Mouse (Mus musculus) brown adipose tissue, adult 24 weeks (tissue): ENCODE results near the gene Lbhd2. TPM values are rescaled to one million over a fixed set of nuclear protein-coding genes. Genes with fewer than 3 reads are reported as not detected.
A peak's percentile ranks its signal among the peaks of the same experiment; 100 is the strongest.

ENCODE experiments used
- H3K27ac ChIP-seq: fragments of 200-500 bp; replicated peaks from 2 replicates; pipeline ENCODE4 v1.5.1; 2012; ENCODE audit warnings: low read depth, mild to moderate bottlenecking, low read length
- H3K4me1 ChIP-seq: fragments of 200-500 bp; 2 replicates; pipeline ENCODE4 v1.6.1; 2012; ENCODE audit warnings: low read length, mixed read lengths; ENCODE audit not compliant: control insufficient read depth, insufficient read depth, insufficient read length
- H3K4me3 ChIP-seq: fragments of 200-500 bp; 2 replicates; pipeline ENCODE4 v1.5.1; 2012; ENCODE audit warnings: low read depth, mild to moderate bottlenecking, low read length, moderate library complexity; ENCODE audit not compliant: insufficient read depth
- polyA plus RNA-seq: library from polyadenylated mRNA; stranded (reverse); fragments of >200 nt; gene quantifications from 2 replicates; pipeline ENCODE4 v1.2.4, GENCODE M21; 2012; ENCODE audit not compliant: missing spikeins, insufficient read depth, insufficient read length

Gene Lbhd2
- polyA plus RNA-seq, result not detected in 2 replicates

DNA sequence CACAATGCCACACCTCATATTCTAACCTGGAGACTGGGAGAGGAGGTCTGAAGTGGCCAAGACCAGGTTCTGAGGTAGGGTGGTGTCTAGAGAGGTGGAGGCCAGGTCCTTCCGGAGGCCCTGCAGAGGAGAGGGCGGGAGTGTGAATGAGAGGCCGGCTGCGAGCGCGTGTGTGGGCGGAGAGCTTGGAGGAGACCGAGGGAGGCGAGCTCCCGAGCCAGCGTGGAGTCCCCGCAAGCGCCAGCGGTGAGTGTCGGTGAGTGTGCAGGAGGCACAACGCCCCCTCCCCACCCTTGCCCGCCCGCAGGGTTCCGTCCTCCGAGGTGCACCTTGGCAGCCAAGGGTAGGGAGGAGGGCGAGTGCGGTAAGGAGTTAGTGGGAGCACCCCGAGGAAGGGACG, at the start of gene Lbhd2:
Gene Lbhd2 (plus strand): TSS at position 188 of the 400 bp plus-strand sequence.
- Histone ChIP-seq H3K4me3 (no peak within 1 kb of the TSS), H3K27ac (no peak within 1 kb of the TSS), H3K4me1 (no peaks in the 10 kb centered on the region)

DNA sequence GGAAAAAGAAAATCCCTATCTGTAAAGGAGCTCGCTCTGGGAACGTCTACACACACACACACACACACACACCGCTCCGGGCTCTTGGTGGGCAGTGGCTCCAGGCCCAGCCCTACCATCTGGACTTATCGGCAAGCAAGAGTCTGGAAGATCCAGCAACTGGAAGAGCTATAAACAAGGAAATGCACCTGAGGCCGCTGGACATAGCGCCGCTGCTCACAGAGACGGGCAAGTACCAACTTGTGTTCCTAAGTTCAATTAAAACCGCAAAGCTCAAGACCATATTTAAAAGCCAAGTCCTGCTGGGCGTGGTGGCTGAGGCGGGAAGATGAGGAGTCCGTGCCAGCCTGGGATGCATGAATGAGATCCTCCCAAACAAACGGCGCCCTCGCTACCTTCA, 45.9 kb upstream of the Lbhd2 start:
- 0 out of 2 replicates have a peak overlapping the region, but pooled peaks have one; percentile 5 for H3K4me3 ChIP-seq
- no peak overlapping the region for H3K27ac ChIP-seq
- peaks cover 68% of the 10 kb centered on the region for H3K4me1 ChIP-seq

DNA sequence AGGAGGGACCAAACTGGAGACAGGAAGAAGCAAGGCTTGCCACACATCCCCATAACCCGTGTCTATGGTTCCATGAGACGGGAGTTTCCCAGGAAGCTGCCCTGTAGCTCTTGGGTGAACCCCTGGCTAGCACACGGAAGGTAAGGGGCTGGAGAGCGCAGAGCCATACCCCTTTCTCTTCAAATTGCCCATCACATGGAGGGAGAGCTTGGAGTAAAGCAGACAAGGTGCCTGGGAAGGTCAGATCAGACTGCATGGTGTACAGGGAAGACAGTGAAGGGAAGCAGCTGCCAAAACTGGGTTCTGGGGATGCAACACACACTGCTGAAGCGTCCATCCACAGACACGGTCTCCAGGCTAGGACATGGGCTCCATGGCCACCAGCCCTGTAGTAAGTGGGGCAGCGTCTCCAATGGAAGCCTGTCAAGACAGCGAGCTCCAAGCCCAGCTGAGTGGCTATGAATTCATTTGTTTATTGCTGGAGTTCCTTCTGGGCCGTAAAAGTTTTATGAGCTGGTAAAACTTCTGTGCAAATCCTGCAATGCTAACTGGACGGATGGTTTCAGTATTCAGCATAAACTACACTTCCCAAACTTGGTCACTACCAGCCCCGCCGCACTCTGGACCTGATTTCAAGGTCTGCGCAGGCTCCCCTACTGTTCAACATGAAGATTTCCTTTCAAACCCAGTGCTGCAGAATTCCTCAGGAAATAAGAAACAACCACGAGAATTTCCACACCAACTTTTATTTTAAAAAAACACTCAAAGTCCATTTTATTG, 45.1 kb upstream of the Lbhd2 start:
- H3K4me1 ChIP-seq, result peaks cover 66% of the 10 kb centered on the region
- H3K27ac ChIP-seq, result no peak overlapping the region
- no peak overlapping the region for H3K4me3 ChIP-seq

GRCm38 (mm10) chr12:111364234-111364633, 42.4 kb upstream of the Lbhd2 start:
- no peak overlapping the region for H3K27ac ChIP-seq
- H3K4me1 ChIP-seq, result peaks cover 66% of the 10 kb centered on the region
- no peak overlapping the region for H3K4me3 ChIP-seq

- Histone ChIP-seq H3K27ac (no peak overlapping the region), H3K4me1 (peaks cover 57% of the 10 kb centered on the region), H3K4me3 (no peak overlapping the region)
These were observed 39.5 kb upstream of the Lbhd2 start for GRCm38 (mm10) chr12:111367065-111367464.

- Histone ChIP-seq H3K4me1 (peaks cover 49% of the 10 kb centered on the region), H3K27ac (no peak overlapping the region), H3K4me3 (no peak overlapping the region)
These were observed 36.4 kb upstream of the Lbhd2 start for GRCm38 (mm10) chr12:111370249-111370648.

DNA sequence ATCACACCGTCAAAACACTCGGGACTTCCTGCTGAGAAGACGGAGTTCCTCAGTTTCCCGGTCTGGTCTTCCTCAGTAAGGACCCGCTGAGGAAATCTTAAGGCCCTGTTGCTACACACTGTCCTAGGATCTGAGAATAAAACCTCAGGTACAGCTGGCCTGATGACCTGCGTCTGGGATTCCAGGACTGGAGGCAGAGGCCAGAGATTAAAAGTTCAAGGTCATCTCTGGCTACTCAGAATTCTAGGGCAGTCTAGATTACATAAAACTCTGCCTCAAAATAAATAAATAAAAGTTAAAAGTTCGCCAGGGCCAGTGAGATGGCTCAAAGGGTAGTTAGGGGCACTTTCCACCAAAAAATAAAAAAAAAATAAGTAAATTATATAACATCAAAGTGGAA, 34.7 kb upstream of the Lbhd2 start:
- no peak overlapping the region for H3K27ac ChIP-seq
- peaks cover 41% of the 10 kb centered on the region for H3K4me1 ChIP-seq
- no peak overlapping the region for H3K4me3 ChIP-seq

GRCm38 (mm10) chr12:111373411-111373810, 33.2 kb upstream of the Lbhd2 start:
- no peak overlapping the region for H3K27ac ChIP-seq
- H3K4me3 ChIP-seq, result no peak overlapping the region
- peaks cover 31% of the 10 kb centered on the region for H3K4me1 ChIP-seq

- Histone ChIP-seq H3K4me3 (peak overlapping the region; percentile 21), H3K27ac (peak overlapping the region; percentile 2), H3K4me1 (peaks cover 21% of the 10 kb centered on the region)
These were observed 31.9 kb upstream of the Lbhd2 start for GRCm38 (mm10) chr12:111374727-111375126.

DNA sequence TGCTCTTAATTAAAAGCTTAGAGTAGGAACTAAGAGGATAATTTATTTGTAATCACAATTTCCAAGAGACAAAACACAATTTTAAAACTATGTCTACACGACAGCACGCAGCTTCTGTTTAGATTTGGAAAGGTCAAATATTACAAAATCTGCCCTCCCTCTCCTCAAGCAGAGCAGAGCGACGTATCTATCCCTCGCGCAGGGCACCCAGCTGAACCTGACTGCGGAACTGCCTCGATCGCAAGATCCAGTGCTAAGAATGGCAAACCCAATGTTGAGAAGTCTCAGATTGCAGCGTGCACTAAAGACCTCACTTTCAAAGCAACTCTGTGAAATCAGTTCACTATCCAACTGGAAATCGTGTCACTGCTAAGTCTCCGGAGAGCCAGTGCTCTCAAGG, 31.1 kb upstream of the Lbhd2 start:
- H3K4me3 ChIP-seq, result peak overlapping the region; percentile 93
- peak overlapping the region; percentile 68 for H3K27ac ChIP-seq
- peaks cover 19% of the 10 kb centered on the region for H3K4me1 ChIP-seq

DNA sequence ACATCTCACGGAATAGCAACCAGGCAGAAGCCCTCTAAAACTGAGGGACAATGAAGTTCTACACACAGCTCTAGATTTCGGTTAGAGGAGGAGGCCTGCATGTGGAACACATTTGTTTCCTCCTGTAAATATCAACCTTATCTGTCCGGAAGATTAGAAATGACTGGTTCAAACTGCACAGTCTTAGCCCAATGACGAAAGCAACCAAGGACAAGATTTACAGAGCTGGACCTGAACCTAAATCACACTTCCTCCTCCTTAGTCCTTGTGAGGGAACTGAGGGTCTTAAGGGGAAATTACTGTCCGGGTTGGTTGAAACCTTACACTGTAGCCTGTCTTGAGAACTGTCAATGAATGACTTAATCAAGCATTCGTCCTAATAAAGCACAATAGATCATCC, 30.6 kb upstream of the Lbhd2 start:
- Histone ChIP-seq H3K4me1 (peaks cover 17% of the 10 kb centered on the region), H3K4me3 (peak overlapping the region; percentile 93), H3K27ac (peak overlapping the region; percentile 68)

- Histone ChIP-seq H3K4me1 (peaks cover 13% of the 10 kb centered on the region), H3K4me3 (peak overlapping the region; percentile 93), H3K27ac (peak overlapping the region; percentile 96)
These were observed 29.7 kb upstream of the Lbhd2 start for GRCm38 (mm10) chr12:111376826-111377331.

DNA sequence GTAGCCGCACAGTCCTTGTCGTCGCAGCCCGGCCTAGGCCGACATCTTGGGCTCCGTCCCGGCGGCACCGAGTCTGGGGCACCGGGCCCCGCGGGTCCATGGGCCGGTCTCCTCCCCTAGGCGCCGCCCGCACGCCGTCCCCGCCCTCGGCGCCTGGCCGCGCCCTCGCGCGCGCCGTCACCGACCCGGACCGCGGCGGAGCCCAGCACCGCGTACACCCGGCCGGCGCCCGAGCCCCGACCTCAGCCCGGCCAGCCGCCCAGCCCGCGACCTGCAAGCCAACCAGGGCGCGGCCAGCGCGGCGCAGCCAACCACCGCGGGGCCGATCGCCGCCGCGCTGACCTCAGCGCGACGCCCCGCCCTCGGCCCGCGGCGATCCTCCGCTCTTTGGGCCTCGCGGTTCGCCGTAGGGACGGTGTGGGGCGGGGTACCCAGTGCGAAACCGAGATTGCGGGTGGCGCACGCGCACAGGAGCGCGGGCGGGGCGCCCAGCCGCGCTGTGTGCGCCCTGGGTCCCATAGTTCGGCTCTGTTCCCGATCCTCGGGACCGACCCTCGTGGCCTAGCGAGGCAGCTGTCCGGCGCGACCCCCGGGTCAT, 29.1 kb upstream of the Lbhd2 start, which contains the start of gene Cdc42bpb:
Gene Cdc42bpb (minus strand): TSS at position 343 of the 598 bp plus-strand sequence.
- Histone ChIP-seq H3K4me1 (peaks cover 12% of the 10 kb centered on the region), H3K4me3 (peak within 1 kb of the TSS; percentile 93), H3K27ac (peak within 1 kb of the TSS; percentile 96)

DNA sequence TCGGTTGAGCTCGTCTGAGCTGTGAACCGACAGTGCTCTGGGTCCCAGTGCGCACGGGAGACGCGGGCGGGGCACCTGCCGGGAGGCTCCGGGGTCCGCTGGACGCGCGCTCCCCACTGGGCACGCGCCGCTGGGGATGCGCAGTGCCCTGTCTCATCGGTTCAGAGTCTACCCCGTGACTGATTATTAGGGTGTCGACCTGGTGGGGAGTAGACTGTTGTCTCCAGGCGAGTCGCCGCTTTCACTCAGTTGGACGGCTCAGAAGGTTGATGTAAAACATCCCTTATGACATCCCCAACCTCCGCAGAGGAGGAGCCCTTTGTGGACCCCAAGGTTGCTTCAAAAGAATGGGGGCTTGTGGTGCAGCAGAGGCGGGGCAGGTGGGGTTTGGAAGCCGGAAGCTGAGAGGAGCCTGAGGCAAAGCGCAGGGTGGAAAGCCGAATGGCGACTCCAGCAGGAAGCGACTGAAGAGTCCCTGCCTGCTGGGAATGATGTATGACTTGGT, 28.6 kb upstream of the Lbhd2 start:
- Histone ChIP-seq H3K4me1 (peaks cover 12% of the 10 kb centered on the region), H3K27ac (peak overlapping the region; percentile 95), H3K4me3 (peak overlapping the region; percentile 93)

DNA sequence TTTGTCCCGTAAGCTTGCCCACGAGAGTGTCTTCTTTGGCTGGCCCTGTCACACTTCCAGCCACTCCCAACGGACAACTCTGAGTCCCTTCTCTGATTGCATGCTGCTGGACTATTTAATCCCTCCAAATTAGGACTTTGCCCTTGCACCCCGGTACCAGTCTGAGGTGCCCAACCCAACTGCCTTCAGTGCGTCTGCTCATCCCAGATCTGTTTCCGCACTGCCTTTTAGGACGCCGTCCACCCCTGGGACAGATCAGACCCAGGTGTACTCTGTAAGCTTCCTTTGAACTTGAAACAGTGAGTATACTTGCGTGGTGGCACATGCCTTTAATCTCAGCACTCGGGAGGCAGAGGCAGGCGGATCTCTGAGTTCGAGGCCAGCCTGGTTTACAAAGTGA, 27.8 kb upstream of the Lbhd2 start:
- Histone ChIP-seq H3K4me1 (peaks cover 10% of the 10 kb centered on the region), H3K27ac (no peak overlapping the region), H3K4me3 (peak overlapping the region; percentile 3; the same call in 1 of the 2 replicates)
